Mouse (Mus musculus) bone marrow, adult 2 months (tissue): ENCODE data around the gene Pbsn. TPM values are rescaled to one million over a fixed set of nuclear protein-coding genes. Genes with fewer than 3 reads are reported as not detected.

Experiments used
- H3K27ac ChIP-seq: fragments of 200-500 bp; 2 replicates; pipeline ENCODE4 v1.5.1; 2012; ENCODE audit warnings: low read depth, mild to moderate bottlenecking, control low read depth, inconsistent platforms, low read length; ENCODE audit not compliant: control insufficient read depth, poor library complexity, insufficient read depth
- H3K4me1 ChIP-seq: fragments of 200-500 bp; 2 replicates; pipeline ENCODE4 v1.6.1; 2011; ENCODE audit warnings: low read length; ENCODE audit not compliant: control insufficient read depth, insufficient read depth
- H3K4me3 ChIP-seq: fragments of 200-500 bp; replicated peaks from 2 replicates; pipeline ENCODE3; 2011; ENCODE audit warnings: mild to moderate bottlenecking, low read depth, low read length, control low read depth; ENCODE audit not compliant: control insufficient read depth
- CTCF ChIP-seq: fragments of 200-500 bp; IDR thresholded peaks from 2 replicates; pipeline ENCODE4 v1.5.1; 2011; ENCODE audit warnings: low read length, control low read depth; ENCODE audit not compliant: control insufficient read depth, insufficient read depth
- POLR2A ChIP-seq: fragments of 200-500 bp; IDR thresholded peaks from 2 replicates; pipeline ENCODE4 v1.6.1; 2011; ENCODE audit warnings: low read depth, mild to moderate bottlenecking, control low read depth, low read length, borderline replicate concordance; ENCODE audit not compliant: control insufficient read depth
- WGBS: fragments of 180-500 bp; shearing (Covaris S2); methylation state at CpG from one replicate; pipeline ENCODE4 v1.1.7; 2018; 5-methylcytosine and 5-hydroxymethylcytosine counted together
- polyA plus RNA-seq: library from polyadenylated mRNA; stranded (reverse); fragments of >200 nt; gene quantifications from 2 replicates; pipeline ENCODE4 v1.2.4, GENCODE M21; 2011; ENCODE audit warnings: low replicate concordance; ENCODE audit not compliant: missing spikeins, insufficient read depth, insufficient read length

The Pbsn gene
- polyA plus RNA-seq, 1 experiment: not detected

- H3K4me3 ChIP-seq: no peak overlapping the region
- no peak overlapping the region for H3K27ac ChIP-seq
- no peaks in the 10 kb centered on the region; the same call in 1 of the 2 replicates for H3K4me1 ChIP-seq
- TF ChIP-seq CTCF (no peak), POLR2A (no peak)
These were observed 55.6 kb downstream of the Pbsn start for GRCm38 (mm10) chrX:77797801-77798200.

- 70% methylated on average over 1 of the region's 1 CpGs for WGBS
- Histone ChIP-seq H3K4me3 (no peak overlapping the region), H3K27ac (no peak overlapping the region), H3K4me1 (no peaks in the 10 kb centered on the region; the same call in 1 of the 2 replicates)
- TF ChIP-seq CTCF (no peak), POLR2A (no peak)
These were observed 56.5 kb downstream of the Pbsn start for GRCm38 (mm10) chrX:77796916-77797315.

GRCm38 (mm10) chrX:77796238-77796835, 57.1 kb downstream of the Pbsn start, which contains the start of gene Prkx:
Prkx (minus strand) TSS chrX:77796278.
- WGBS: 25% methylated on average over 19 of the region's 19 CpGs
- TF ChIP-seq POLR2A (no peak), CTCF (no peak)
- no peaks in the 10 kb centered on the region; the same call in 1 of the 2 replicates for H3K4me1 ChIP-seq
- H3K27ac ChIP-seq: peak within 1 kb of the TSS; percentile 72
- H3K4me3 ChIP-seq: peak within 1 kb of the TSS; percentile 84

- TF ChIP-seq CTCF: no peak
- peak; percentile 38; the same call in 1 of the 2 replicates for TF ChIP-seq POLR2A
- peak overlapping the region; percentile 72 for H3K27ac ChIP-seq
- WGBS: 15% methylated on average over 25 of the region's 30 CpGs
- H3K4me1 ChIP-seq: no peaks in the 10 kb centered on the region; the same call in 1 of the 2 replicates
- peak overlapping the region; percentile 84 for H3K4me3 ChIP-seq
These were observed 57.6 kb downstream of the Pbsn start for GRCm38 (mm10) chrX:77795858-77796174.

- H3K27ac ChIP-seq: peak overlapping the region; percentile 72
- TF ChIP-seq CTCF (no peak), POLR2A (no peak)
- WGBS: 14% methylated on average over 60 of the region's 61 CpGs
- peak overlapping the region; percentile 84 for H3K4me3 ChIP-seq
- no peaks in the 10 kb centered on the region; the same call in 1 of the 2 replicates for H3K4me1 ChIP-seq
These were observed 58.2 kb downstream of the Pbsn start for GRCm38 (mm10) chrX:77794962-77795857.

GRCm38 (mm10) chrX:77788675-77789074, 64.7 kb downstream of the Pbsn start:
- no peaks in the 10 kb centered on the region for H3K4me1 ChIP-seq
- H3K4me3 ChIP-seq: no peak overlapping the region
- H3K27ac ChIP-seq: no peak overlapping the region
- TF ChIP-seq POLR2A (no peak), CTCF (no peak)
- WGBS: 64% methylated on average over 3 of the region's 3 CpGs

Other genes with a start within 250 kb of the Pbsn start
- gene Prkx, start 57.3 kb downstream of the Pbsn start, polyA plus RNA-seq: 2.2 and 2.7 TPM in 2 replicates
- not detected in 2 replicates for gene Gm14744, start 11.1 kb upstream of the Pbsn start, polyA plus RNA-seq
- gene 5430402E10Rik, start 71.4 kb upstream of the Pbsn start, polyA plus RNA-seq: not detected in 2 replicates
- gene Obp1a, start 237.8 kb upstream of the Pbsn start, polyA plus RNA-seq: not detected in 2 replicates